Mouse (Mus musculus) brain, embryonic 14.5 days (tissue): Measurements from ENCODE around the gene Slc25a16.

Experiments
- CTCF ChIP-seq: fragments of 200-500 bp; IDR thresholded peaks from 2 replicates; pipeline ENCODE4 v1.5.1; 2012; ENCODE audit warnings: inconsistent platforms, mild to moderate bottlenecking, moderate library complexity, borderline replicate concordance; ENCODE audit not compliant: insufficient read depth, insufficient read length; ENCODE audit errors: extremely low read depth
- POLR2A ChIP-seq: fragments of 200-500 bp; IDR thresholded peaks from 2 replicates; pipeline ENCODE4 v1.6.1; 2012; ENCODE audit warnings: mild to moderate bottlenecking, inconsistent platforms, borderline replicate concordance; ENCODE audit not compliant: poor library complexity, insufficient read depth, insufficient read length, severe bottlenecking; ENCODE audit errors: extremely low read depth

DNA sequence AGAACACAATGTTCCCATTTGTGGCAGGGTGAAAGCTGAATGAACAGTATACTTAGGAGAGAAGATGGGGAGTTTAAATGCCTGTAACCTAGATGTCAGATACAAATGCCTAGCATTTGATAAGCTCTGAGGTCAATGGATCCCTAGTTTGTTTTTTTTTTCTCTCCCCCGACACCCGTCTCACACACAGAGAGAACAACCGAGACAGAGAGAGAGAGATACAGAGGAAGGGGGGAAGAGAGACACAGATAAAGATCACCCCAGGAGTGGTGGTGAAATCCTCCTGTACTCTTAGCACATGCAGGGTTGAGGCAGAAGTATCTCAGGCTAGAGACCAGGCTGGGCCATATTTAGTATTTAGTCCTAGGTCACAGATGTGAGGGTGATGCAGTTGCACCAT, 1.4 kb upstream of the Slc25a16 start:
- TF ChIP-seq CTCF: no peak
- no peak for TF ChIP-seq POLR2A
